Mouse (Mus musculus) heart, postnatal 0 days (tissue): ENCODE measurements at regions not wholly inside any gene's neighbourhood (a gene's known extent, or its start where the extent isn't known, plus 50 kb on each side); places are given as distances from the start of the nearest gene placed in this dataset.

ENCODE experiments used
- CTCF ChIP-seq: IDR thresholded peaks from 2 replicates; pipeline ENCODE4 v1.5.1; 2016; ENCODE audit warnings: antibody characterized with exemption, control low read depth, low read depth
- EP300 ChIP-seq: IDR thresholded peaks from 2 replicates; pipeline ENCODE4 v1.6.1; 2016; ENCODE audit warnings: antibody characterized with exemption, low read depth

- TF ChIP-seq CTCF (no peak), EP300 (no peak)
Observed at GRCm38 (mm10) chr4:33799110-33799509, 125.3 kb upstream of the Cnr1 start.
